Mouse (Mus musculus) erythroblast, adult 5-6 weeks (primary cell): ENCODE results near the gene 9530053A07Rik. TPM values are rescaled to one million over a fixed set of nuclear protein-coding genes. Genes with fewer than 3 reads are reported as not detected.

Source experiments
- ATAC-seq: replicated peaks from 2 replicates; pipeline ENCODE4 v1.8.0; 2016; ENCODE audit warnings: moderate number of reproducible peaks, mild to moderate bottlenecking, moderate TSS enrichment, inconsistent platforms; ENCODE audit not compliant: poor library complexity, low FRiP score, severe bottlenecking
- total RNA-seq, 2 experiments: library from RNA; stranded (forward) in 1 of 2; stranded (reverse) in 1 of 2; fragments of 150-400 nt in 1 of 2; fragments of 200-764, 138-1000 nt in 1 of 2; gene quantifications; 2 replicates each; pipeline versions ENCODE4 v1.2.3 to v1.2.4; 2015 to 2017; ENCODE audit warnings: low replicate concordance in 2 of 2

The 9530053A07Rik gene
- total RNA-seq, 2 experiments from 2014 or later, result not detected

GRCm38 (mm10) chr7:28208988-28209508, 79.8 kb downstream of the 9530053A07Rik start:
- no peak for ATAC-seq

- no peak for ATAC-seq
Observed at GRCm38 (mm10) chr7:28210731-28211130, 81.5 kb downstream of the 9530053A07Rik start.

- ATAC-seq, result peak; percentile 55; the same call in 1 of the 2 replicates
Observed at GRCm38 (mm10) chr7:28214142-28214541, 84.9 kb downstream of the 9530053A07Rik start.

Other genes starting within 250 kb of the 9530053A07Rik start
- 3.3 TPM in 1 of 2 replicates, not detected in the other for gene Zfp974, start 200.0 kb upstream of the 9530053A07Rik start, total RNA-seq (2015; ENCODE audit: low replicate concordance)
- 0.14 TPM in 1 of 2 replicates, not detected in the other for gene Zfp974, start 200.0 kb upstream of the 9530053A07Rik start, total RNA-seq (2017; ENCODE audit: low replicate concordance)
- gene Zfp780b, start 150.3 kb upstream of the 9530053A07Rik start, total RNA-seq (2015; ENCODE audit: low replicate concordance), result 3.1 and 3.8 TPM in 2 replicates
- 3.2 and 3.6 TPM in 2 replicates for gene Zfp780b, start 150.3 kb upstream of the 9530053A07Rik start, total RNA-seq (2017; ENCODE audit: low replicate concordance)
- gene Zfp850, start 115.4 kb upstream of the 9530053A07Rik start, total RNA-seq (2015; ENCODE audit: low replicate concordance), result 0.38 and 2.3 TPM in 2 replicates
- gene Zfp850, start 115.4 kb upstream of the 9530053A07Rik start, total RNA-seq (2017; ENCODE audit: low replicate concordance), result 0.43 and 0.84 TPM in 2 replicates
- 42.7 and 43.7 TPM in 2 replicates for gene Psmc4, start 79.4 kb upstream of the 9530053A07Rik start, total RNA-seq (2015; ENCODE audit: low replicate concordance)
- gene Psmc4, start 79.4 kb upstream of the 9530053A07Rik start, total RNA-seq (2017; ENCODE audit: low replicate concordance), result 36.5 and 39.1 TPM in 2 replicates
- gene Fcgbp, start 58.2 kb upstream of the 9530053A07Rik start, total RNA-seq (2015; ENCODE audit: low replicate concordance), result not detected in 2 replicates
- not detected in 2 replicates for gene Fcgbp, start 58.2 kb upstream of the 9530053A07Rik start, total RNA-seq (2017; ENCODE audit: low replicate concordance)
- gene Fbl, start 40.2 kb downstream of the 9530053A07Rik start, total RNA-seq (2015; ENCODE audit: low replicate concordance), result 12.5 and 30.1 TPM in 2 replicates
- gene Fbl, start 40.2 kb downstream of the 9530053A07Rik start, total RNA-seq (2017; ENCODE audit: low replicate concordance), result 22.2 and 30.7 TPM in 2 replicates
- gene Dyrk1b, start 50.0 kb downstream of the 9530053A07Rik start, total RNA-seq (2015; ENCODE audit: low replicate concordance), result 2.1 and 4.6 TPM in 2 replicates
- gene Dyrk1b, start 50.0 kb downstream of the 9530053A07Rik start, total RNA-seq (2017; ENCODE audit: low replicate concordance), result 6.4 and 6.6 TPM in 2 replicates
- gene Eid2, start 138.4 kb downstream of the 9530053A07Rik start, total RNA-seq (2015; ENCODE audit: low replicate concordance), result not detected in 2 replicates
- gene Eid2, start 138.4 kb downstream of the 9530053A07Rik start, total RNA-seq (2017; ENCODE audit: low replicate concordance), result 0.34 and 0.42 TPM in 2 replicates
- 0.58 TPM in 1 of 2 replicates, not detected in the other for gene Eid2b, start 148.3 kb downstream of the 9530053A07Rik start, total RNA-seq (2015; ENCODE audit: low replicate concordance)
- gene Eid2b, start 148.3 kb downstream of the 9530053A07Rik start, total RNA-seq (2017; ENCODE audit: low replicate concordance), result 1.7 and 3.0 TPM in 2 replicates
- gene Selenov, start 161.7 kb downstream of the 9530053A07Rik start, total RNA-seq (2015; ENCODE audit: low replicate concordance), result not detected in 2 replicates
- not detected in 2 replicates for gene Selenov, start 161.7 kb downstream of the 9530053A07Rik start, total RNA-seq (2017; ENCODE audit: low replicate concordance)
- not detected in 2 replicates for gene Dll3, start 172.8 kb downstream of the 9530053A07Rik start, total RNA-seq (2015; ENCODE audit: low replicate concordance)
- not detected in 2 replicates for gene Dll3, start 172.8 kb downstream of the 9530053A07Rik start, total RNA-seq (2017; ENCODE audit: low replicate concordance)
- 6.3 and 13.2 TPM in 2 replicates for gene Timm50, start 182.6 kb downstream of the 9530053A07Rik start, total RNA-seq (2015; ENCODE audit: low replicate concordance)
- gene Timm50, start 182.6 kb downstream of the 9530053A07Rik start, total RNA-seq (2017; ENCODE audit: low replicate concordance), result 6.7 and 9.4 TPM in 2 replicates
- gene Supt5, start 209.3 kb downstream of the 9530053A07Rik start, total RNA-seq (2015; ENCODE audit: low replicate concordance), result 15.9 and 18.6 TPM in 2 replicates
- gene Supt5, start 209.3 kb downstream of the 9530053A07Rik start, total RNA-seq (2017; ENCODE audit: low replicate concordance), result 21.6 and 24.4 TPM in 2 replicates
- 649 and 667 TPM in 2 replicates for gene Rps16, start 221.2 kb downstream of the 9530053A07Rik start, total RNA-seq (2015; ENCODE audit: low replicate concordance)
- 67.6 and 181 TPM in 2 replicates for gene Rps16, start 221.2 kb downstream of the 9530053A07Rik start, total RNA-seq (2017; ENCODE audit: low replicate concordance)
- 4.4 and 6.1 TPM in 2 replicates for gene Plekhg2, start 243.1 kb downstream of the 9530053A07Rik start, total RNA-seq (2015; ENCODE audit: low replicate concordance)
- 0.98 and 4.1 TPM in 2 replicates for gene Plekhg2, start 243.1 kb downstream of the 9530053A07Rik start, total RNA-seq (2017; ENCODE audit: low replicate concordance)